Mouse (Mus musculus) layer of hippocampus, postnatal 10 days (tissue): ENCODE results near the gene Retsat. TPM values are rescaled to one million over a fixed set of nuclear protein-coding genes. Genes with fewer than 3 reads are reported as not detected.

Source experiments
- DNase-seq, 2 experiments: peaks; one replicate each; pipeline ENCODE4 v3.0.0; 2021; ENCODE audit warnings: low spot score in 2 of 2
- long read RNA-seq: library from polyadenylated mRNA; stranded (forward); transcript quantifications from one replicate; pipeline ENCODE4 v2.0.0, GENCODE M21; 2023
- total RNA-seq, 2 experiments: library from RNA; stranded (reverse); gene quantifications; 2 replicates each; pipeline ENCODE4 v1.2.3; 2021

Retsat gene
- 10 to 100 TPM; 34.3 to 35.6 TPM for total RNA-seq
- long read RNA-seq, transcript Retsat-201 (11 exons, 3,027 nt) = major isoform, 38 of 42 reads
- long read RNA-seq, partial matches to known transcripts = 3 of 42 reads
- long read RNA-seq, other reads (novel, unspliced or antisense) = 1 of 42 reads

DNA sequence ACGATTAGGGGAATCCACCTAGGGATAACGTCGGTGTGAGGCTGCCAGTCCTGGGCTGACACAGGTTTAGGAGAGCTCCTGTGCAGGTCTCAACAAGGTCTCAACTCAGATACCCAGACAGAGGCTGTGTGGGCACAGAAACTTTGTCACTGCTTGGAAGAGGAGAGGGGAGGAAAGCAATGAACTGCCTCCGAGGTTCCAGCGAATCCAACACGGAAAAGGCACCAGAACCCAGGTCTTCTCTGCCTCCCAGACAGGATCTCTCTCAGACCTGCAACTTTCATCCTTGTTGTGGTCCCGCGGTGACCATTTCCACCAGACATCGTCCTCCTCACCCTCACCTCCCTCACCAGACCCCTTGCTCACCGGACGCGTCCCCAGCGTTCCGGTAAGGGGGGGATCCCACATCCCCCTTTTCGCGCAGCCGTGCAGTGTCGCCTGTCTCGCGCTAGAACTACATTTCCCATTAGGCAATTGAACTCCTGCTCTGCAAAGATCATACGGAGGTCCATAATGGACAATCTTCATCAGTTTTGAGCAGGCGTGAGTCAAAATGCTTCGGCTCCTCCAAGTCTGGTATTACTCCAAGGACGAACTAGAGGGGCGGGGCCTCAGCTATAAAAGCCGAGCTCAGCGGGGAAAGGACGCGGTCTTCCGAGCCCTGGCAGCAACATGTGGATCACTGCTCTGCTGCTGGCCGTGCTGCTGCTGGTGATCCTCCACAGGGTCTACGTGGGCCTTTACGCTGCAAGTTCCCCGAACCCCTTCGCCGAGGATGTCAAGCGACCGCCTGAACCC, at the start of gene Retsat, which contains the start of gene Elmod3:
Gene Retsat (plus strand): TSS at position 520 of the 798 bp plus-strand sequence.
Gene Elmod3 (minus strand): TSS at position 458 of the 798 bp plus-strand sequence.
- peak; percentile 86 for DNase-seq

DNA sequence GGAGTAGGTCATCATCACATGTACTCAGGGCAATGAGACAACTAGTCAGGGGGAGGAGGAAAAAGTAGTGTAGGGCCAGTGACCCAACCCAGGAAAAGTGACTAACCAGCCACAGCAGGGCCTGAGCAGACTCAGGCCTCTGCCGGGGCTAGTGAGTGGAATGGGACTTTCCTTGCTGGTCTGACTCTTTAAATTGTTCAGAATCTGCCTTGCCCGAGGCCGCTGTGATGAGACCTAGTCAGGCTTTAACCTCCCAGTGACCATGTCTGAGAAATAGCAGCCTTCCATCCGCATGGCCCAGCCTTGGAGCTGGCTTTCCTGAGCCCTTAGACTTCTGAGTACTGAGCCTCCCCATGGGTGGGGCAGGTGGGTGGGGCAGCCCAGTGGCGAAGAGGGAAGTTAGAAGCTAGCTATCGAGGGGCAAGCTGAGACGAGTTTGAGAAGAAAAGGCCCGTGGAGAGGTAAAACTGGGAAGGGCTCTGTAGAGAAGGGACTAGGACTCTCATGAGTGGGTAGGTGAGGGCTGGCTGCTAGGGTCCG, 49.2 kb upstream of the Retsat start:
- no peak for DNase-seq

- no peak for DNase-seq
These were observed 48.2 kb upstream of the Retsat start for GRCm38 (mm10) chr6:72550025-72550424.

GRCm38 (mm10) chr6:72550503-72551100, 47.7 kb upstream of the Retsat start:
- DNase-seq = no peak

GRCm38 (mm10) chr6:72552171-72553078, 45.9 kb upstream of the Retsat start:
- peak in 1 of 2 experiments; percentile 48 for DNase-seq

GRCm38 (mm10) chr6:72553079-72553412, 45.2 kb upstream of the Retsat start:
- DNase-seq = no peak

GRCm38 (mm10) chr6:72560801-72561200, 37.5 kb upstream of the Retsat start:
- DNase-seq = no peak

GRCm38 (mm10) chr6:72562486-72562885, 35.8 kb upstream of the Retsat start:
- no peak for DNase-seq

- DNase-seq = no peak
These were observed 35.4 kb upstream of the Retsat start for GRCm38 (mm10) chr6:72562894-72563293.

GRCm38 (mm10) chr6:72565506-72565905, 32.8 kb upstream of the Retsat start:
- DNase-seq = no peak

GRCm38 (mm10) chr6:72566044-72566443, 32.2 kb upstream of the Retsat start:
- peak; percentile 95 to 96 for DNase-seq

DNA sequence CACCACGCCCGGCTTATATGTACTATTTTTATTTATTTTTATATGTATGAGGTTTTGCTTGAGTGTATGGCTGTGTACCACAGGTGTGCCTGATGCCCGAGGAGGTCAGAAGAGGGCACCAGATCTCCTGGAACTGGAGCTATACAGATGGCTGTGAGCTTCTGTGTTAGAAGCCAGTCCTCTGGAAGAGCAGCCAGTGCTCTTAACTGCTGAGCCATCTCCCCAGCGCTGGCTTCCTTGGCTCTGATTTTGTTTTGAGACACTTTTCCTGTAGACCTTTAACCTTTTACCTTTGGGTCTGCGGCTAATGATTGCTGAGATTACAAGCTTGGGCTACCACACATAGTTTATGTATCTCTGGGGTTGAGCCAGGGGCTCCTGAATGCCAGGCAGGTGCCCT, 30.8 kb upstream of the Retsat start:
- no peak for DNase-seq

- no peak for DNase-seq
These were observed 29.5 kb upstream of the Retsat start for GRCm38 (mm10) chr6:72568736-72569135.

- no peak for DNase-seq
These were observed 27.5 kb upstream of the Retsat start for GRCm38 (mm10) chr6:72570644-72571397.

DNA sequence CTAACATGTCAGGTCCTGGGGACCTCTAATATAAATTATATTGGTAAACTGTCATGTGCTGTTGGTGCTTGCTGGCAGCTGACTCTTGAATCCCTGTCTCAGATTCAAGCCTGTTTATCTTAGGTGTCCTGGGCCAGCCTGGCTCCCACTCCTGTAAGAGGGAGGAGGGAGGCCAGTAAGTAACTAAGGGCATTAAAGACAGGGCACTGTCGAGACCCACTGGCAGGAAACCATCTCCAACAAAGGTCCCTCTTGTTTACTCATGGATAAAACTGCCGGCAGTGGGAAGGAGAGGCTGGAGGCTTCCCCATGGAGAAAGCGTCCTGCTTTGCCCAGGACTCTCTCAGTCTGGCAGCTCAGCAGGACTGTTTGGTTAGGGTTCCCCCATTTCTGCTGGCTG, 26.4 kb upstream of the Retsat start:
- no peak for DNase-seq

DNA sequence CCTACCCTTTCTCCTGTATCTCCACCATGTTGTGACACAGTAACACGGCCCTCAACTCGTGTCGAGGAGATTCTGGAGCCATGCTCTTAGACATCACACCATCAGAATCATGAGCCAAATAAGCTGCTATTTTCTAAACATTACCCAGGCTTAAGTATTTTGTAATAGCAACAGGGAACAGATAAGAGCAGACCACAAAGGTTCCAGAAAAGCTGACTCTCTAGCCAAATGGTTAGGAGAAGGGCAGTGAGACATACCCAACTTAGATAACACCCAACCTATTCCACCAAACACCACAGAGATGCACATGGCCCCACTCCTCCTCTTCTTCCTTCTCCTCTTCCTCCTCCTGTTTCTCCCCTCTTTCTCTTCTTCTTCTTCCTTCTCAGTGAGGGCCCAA, 22.2 kb upstream of the Retsat start:
- DNase-seq = no peak

GRCm38 (mm10) chr6:72581625-72582382, 16.5 kb upstream of the Retsat start:
- no peak for DNase-seq

GRCm38 (mm10) chr6:72583211-72583839, 14.9 kb upstream of the Retsat start:
- DNase-seq = no peak

GRCm38 (mm10) chr6:72584154-72584553, 14.1 kb upstream of the Retsat start:
- no peak for DNase-seq
